Mouse (Mus musculus) brain, embryonic 14.5 days (tissue): ENCODE measurements around the gene Bcl7c. TPM values are rescaled to one million over a fixed set of nuclear protein-coding genes. Genes with fewer than 3 reads are reported as not detected.

Experiments
- DNase-seq: peaks from one replicate; pipeline ENCODE4 v3.0.0-alpha.2; 2011; ENCODE audit warnings: low read depth
- CTCF ChIP-seq: fragments of 200-500 bp; IDR thresholded peaks from 2 replicates; pipeline ENCODE4 v1.5.1; 2012; ENCODE audit warnings: inconsistent platforms, mild to moderate bottlenecking, moderate library complexity, borderline replicate concordance; ENCODE audit not compliant: insufficient read depth, insufficient read length; ENCODE audit errors: extremely low read depth
- POLR2A ChIP-seq: fragments of 200-500 bp; IDR thresholded peaks from 2 replicates; pipeline ENCODE4 v1.6.1; 2012; ENCODE audit warnings: mild to moderate bottlenecking, inconsistent platforms, borderline replicate concordance; ENCODE audit not compliant: poor library complexity, insufficient read depth, insufficient read length, severe bottlenecking; ENCODE audit errors: extremely low read depth
- polyA plus RNA-seq: library from polyadenylated mRNA; depleted of rRNA; stranded (reverse); fragments of >200 nt; gene quantifications from 2 replicates; pipeline ENCODE4 v1.2.3, GENCODE M21; 2012

The Bcl7c gene
- polyA plus RNA-seq, 1 experiment: 78.6 TPM

- no peak for TF ChIP-seq CTCF
- peak; percentile 11; the same call in 1 of the 2 replicates for TF ChIP-seq POLR2A
- peak; percentile 86 for DNase-seq
Observed at GRCm38 (mm10) chr7:127691221-127691989, 17.3 kb downstream of the Bcl7c start.

GRCm38 (mm10) chr7:127689626-127690280 lies 19.0 kb downstream of the Bcl7c start:
- no peak for DNase-seq
- no peak for TF ChIP-seq POLR2A

DNA sequence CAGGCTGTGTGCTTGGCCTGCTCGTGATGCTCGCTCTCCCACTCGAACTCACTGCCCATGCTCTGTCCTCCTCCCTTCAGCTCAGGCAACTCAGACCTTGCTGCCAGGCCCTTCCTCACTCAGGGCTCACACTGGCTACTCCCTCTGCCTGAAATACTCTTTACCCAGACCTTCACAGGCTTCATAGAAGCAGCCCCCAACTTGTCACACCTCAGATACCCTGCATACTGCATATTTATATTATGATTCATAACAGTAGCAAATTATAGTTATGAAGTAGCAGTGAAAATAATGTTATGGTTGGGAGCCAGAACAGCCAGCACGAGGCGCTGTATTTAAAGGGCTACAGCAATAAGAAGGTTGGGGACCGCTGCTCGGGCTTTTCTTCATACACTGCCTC lies 19.8 kb downstream of the Bcl7c start:
- TF ChIP-seq POLR2A (no peak), CTCF (no peak)
- no peak for DNase-seq

DNA sequence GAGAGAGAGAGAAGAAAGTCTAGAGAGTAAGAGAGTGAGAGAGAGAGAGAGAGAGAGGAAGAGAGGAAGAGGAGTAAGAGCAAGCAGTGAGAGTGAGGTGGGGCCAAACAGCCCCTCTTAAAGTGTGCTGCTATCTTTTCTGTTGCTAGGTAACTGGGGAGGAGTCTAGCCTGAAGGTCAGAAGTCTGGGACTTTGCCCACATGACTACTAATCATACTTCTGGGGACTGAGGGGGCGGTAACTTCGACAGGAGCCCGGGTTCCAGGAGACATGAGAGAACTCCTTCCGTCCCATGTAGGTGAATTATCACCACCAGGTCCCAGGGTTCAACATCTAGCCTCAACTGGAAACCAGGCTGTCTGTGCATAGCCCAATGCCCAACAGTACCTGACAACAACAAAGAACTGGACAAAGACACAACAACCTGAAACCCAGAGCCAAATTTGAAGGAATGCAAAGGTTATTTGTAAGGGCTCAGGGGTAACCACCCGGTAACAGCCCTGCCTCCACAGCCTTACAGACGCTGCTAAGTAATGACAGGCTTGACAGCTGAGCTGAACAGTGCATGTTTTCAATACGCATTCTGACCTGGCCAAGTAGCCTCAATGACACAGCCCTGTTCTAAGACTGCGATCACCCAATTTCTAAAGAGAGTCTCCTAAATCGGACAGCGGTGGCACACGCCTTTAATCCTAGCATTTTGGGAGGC lies 21.8 kb downstream of the Bcl7c start:
- TF ChIP-seq CTCF: no peak
- TF ChIP-seq POLR2A: no peak
- DNase-seq: no peak

DNA sequence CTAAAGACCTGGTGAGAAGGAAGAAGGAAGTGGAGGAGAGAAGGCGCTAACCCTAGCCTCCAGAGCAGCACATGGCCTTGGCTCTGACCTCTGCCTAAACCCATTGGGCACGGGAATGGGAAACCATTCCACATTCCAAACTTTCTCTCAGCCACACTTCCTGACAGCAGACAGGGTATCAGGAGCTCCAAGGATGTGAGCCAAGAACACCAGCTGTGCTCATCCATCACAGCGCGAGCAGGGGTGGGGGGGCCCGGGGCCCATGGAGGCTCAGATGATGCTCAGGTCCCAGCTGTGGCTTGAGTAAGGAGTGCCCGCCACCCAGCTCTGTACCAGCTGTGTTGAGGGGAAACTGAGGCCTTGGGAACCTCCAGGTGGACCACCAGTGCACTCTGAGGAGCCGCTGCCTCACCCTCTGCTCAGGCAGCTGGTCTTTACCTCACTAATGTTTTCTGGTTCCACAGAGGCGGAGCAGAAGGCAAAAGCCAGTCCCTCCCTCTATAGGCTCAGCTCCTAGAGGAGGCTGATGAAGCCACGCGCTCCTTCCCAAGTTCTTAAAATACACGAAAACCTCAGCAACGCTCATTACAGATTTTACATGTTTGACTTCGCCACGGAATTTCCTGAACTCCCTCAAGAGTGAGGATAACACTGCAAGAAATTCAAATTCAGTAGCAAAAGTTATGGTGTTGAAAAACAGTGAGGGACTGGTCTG lies 23.3 kb downstream of the Bcl7c start:
- TF ChIP-seq POLR2A: no peak
- TF ChIP-seq CTCF: no peak
- DNase-seq: peak; percentile 3

DNA sequence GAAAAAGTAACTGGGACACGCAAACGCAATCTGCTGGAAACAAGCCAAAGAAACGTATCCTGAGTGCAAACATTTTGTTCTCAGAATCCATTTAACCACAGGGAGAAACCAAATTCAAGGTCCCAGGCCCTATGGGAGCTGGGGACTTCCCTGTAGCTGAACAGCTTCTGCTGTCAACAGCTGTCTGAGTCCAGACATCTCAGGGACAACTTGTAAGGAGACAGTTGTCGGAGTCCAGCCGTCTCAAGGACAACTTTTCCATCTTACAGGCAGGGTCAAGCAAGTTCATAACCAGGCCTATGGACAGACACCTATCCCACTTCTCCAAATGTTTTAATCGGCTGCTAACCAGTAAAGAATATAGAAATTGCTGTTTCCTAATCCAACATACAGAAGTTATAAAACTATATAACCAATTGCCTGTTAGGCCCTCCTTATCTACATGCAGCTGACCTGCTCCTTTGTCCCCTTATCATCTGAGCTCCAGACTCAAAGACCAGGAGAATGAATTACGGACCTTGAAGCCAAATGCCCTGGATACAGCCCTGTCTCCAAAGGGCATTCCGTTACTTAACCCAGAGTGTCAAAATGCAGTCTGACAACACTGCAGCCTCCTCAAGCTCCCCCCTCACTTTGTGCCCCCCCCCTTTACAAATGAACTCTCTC lies 26.7 kb downstream of the Bcl7c start:
- TF ChIP-seq POLR2A (no peak), CTCF (no peak)
- DNase-seq: no peak

- no peak for DNase-seq
- no peak for TF ChIP-seq POLR2A
- TF ChIP-seq CTCF: no peak
Observed at GRCm38 (mm10) chr7:127680541-127680940, 28.2 kb downstream of the Bcl7c start.

DNA sequence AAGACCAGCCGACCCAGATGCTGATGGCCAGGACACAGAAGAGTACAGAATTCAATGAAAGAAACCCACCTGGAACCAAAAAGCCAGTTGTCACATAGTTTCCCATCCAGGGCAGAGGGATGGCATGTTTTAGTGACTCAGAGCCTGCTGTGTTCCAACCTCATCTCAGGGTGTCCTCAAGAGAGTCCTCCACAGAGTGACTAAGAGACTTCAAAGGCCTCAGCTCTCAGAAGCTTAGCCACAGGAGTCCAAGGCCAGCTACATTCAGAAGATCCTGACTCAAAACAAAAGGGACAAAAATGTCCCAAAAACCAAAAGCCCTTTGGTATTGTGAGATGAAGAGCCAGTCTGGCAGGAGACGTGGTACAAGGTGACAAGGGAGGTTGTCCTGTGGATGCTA lies 29.9 kb downstream of the Bcl7c start:
- DNase-seq: no peak

GRCm38 (mm10) chr7:127677609-127678008 lies 31.1 kb downstream of the Bcl7c start:
- TF ChIP-seq CTCF (no peak), POLR2A (no peak)
- DNase-seq: no peak

More for the DNA sequence above, 29.9 kb downstream of the Bcl7c start:
- TF ChIP-seq CTCF (no peak), POLR2A (no peak)

GRCm38 (mm10) chr7:127677077-127677476 lies 31.7 kb downstream of the Bcl7c start:
- DNase-seq: peak; percentile 19
- no peak for TF ChIP-seq POLR2A
- TF ChIP-seq CTCF: peak; percentile 63
